Mouse (Mus musculus) neural tube, embryonic 12.5 days (tissue): ENCODE measurements at regions not wholly inside any gene's neighbourhood (a gene's known extent, or its start where the extent isn't known, plus 50 kb on each side); places are given as distances from the start of the nearest gene placed in this dataset.
A peak's percentile ranks its signal among the peaks of the same experiment; 100 is the strongest.

Experiments used
- ATAC-seq: fragments of 200-750 bp; cut with Nextera tagmentation; 2 replicates; pipeline ENCODE4 v1.8.0; 2017; ENCODE audit warnings: low read depth, mild to moderate bottlenecking, moderate TSS enrichment, moderate library complexity; ENCODE audit not compliant: low FRiP score
- H3K27ac ChIP-seq: fragments of 300-500 bp; sonication (generic); 2 replicates; pipeline ENCODE4 v1.5.1; 2016
- H3K27me3 ChIP-seq: fragments of 300-500 bp; sonication (generic); replicated peaks from 2 replicates; pipeline ENCODE4 v1.6.1; 2016; ENCODE audit warnings: mild to moderate bottlenecking
- H3K36me3 ChIP-seq: fragments of 300-500 bp; sonication (generic); 2 replicates; pipeline ENCODE4 v1.6.1; 2016; ENCODE audit warnings: mild to moderate bottlenecking
- H3K4me1 ChIP-seq: fragments of 300-500 bp; sonication (generic); 2 replicates; pipeline ENCODE4 v1.6.1; 2016
- H3K4me2 ChIP-seq: fragments of 300-500 bp; sonication (generic); replicated peaks from 2 replicates; pipeline ENCODE4 v1.6.1; 2016; ENCODE audit warnings: mild to moderate bottlenecking
- H3K4me3 ChIP-seq: fragments of 300-500 bp; sonication (generic); 2 replicates; pipeline ENCODE4 v1.5.1; 2016
- H3K9ac ChIP-seq: fragments of 300-500 bp; sonication (generic); 2 replicates; pipeline ENCODE4 v1.6.1; 2016; ENCODE audit warnings: mild to moderate bottlenecking
- H3K9me3 ChIP-seq: fragments of 300-500 bp; sonication (generic); 2 replicates; pipeline ENCODE4 v1.6.1; 2016; ENCODE audit warnings: mild to moderate bottlenecking
- WGBS: fragments of 180-500 bp; shearing (Covaris S2); methylation state at CpG from one replicate; pipeline ENCODE4 v1.1.7; 2016; 5-methylcytosine and 5-hydroxymethylcytosine counted together

- ATAC-seq = no peak
- H3K4me2 ChIP-seq = no peak overlapping the region
- H3K27me3 ChIP-seq = no peaks in the 10 kb centered on the region
- H3K36me3 ChIP-seq = no peaks in the 10 kb centered on the region
- no peaks in the 10 kb centered on the region for H3K9me3 ChIP-seq
- H3K9ac ChIP-seq = no peak overlapping the region
- no peak overlapping the region for H3K4me3 ChIP-seq
- 88% methylated on average over 7 of the region's 7 CpGs for WGBS
- no peaks in the 10 kb centered on the region for H3K4me1 ChIP-seq
- no peak overlapping the region for H3K27ac ChIP-seq
These were observed 229.5 kb upstream of the N6amt1 start for GRCm38 (mm10) chr16:87124519-87124918.

GRCm38 (mm10) chr16:87103599-87103998, 250.4 kb upstream of the N6amt1 start:
- ATAC-seq = no peak
- 76% methylated on average over 2 of the region's 2 CpGs for WGBS
- Histone ChIP-seq H3K36me3 (no peaks in the 10 kb centered on the region), H3K9ac (no peak overlapping the region), H3K27me3 (no peaks in the 10 kb centered on the region), H3K4me2 (no peak overlapping the region), H3K27ac (no peak overlapping the region), H3K4me3 (no peak overlapping the region), H3K4me1 (no peaks in the 10 kb centered on the region), H3K9me3 (no peaks in the 10 kb centered on the region)

DNA sequence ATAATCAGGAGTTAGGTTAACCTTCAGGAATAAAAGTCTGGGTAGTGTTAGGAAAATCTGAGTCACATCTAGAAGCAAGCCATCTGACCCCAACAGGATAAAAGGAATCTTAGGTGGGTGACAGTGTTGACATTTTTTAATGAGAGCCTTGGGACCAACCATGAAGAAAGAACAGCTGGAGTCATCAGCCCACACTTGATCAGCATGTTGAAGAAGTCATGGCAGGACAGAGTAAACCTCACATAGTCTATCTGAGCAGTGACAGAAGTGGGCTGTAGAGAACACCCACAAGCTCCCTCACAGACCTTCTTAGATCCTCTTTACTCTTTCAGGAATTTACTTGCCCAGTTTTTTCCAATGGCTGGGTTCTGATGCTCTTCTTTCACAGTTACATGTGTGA, 251.9 kb upstream of the N6amt1 start:
- no peak for ATAC-seq
- no peaks in the 10 kb centered on the region for H3K9me3 ChIP-seq
- H3K36me3 ChIP-seq = no peaks in the 10 kb centered on the region
- no peak overlapping the region for H3K9ac ChIP-seq
- H3K4me3 ChIP-seq = no peak overlapping the region
- H3K27me3 ChIP-seq = no peaks in the 10 kb centered on the region
- H3K4me1 ChIP-seq = no peaks in the 10 kb centered on the region
- H3K4me2 ChIP-seq = no peak overlapping the region
- no peak overlapping the region for H3K27ac ChIP-seq

DNA sequence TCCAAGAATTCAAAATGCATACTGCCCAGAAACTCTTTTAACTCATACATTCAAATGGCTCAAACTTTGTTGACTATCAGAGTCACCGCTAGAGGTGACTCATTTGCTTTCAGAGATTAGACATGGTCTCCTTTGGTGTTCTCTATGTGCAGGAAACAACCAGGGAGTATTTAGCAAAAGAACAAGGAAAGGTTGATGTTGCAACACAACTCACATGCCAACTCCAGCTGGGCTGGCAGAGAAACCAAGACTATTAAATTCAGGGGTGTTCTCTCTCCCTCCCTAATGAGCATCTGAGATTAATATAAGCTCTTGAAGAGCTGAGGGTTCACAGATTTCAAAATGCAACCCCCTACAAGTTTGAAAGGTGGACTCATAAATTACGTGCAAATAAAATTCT, 262.0 kb upstream of the N6amt1 start:
- Histone ChIP-seq H3K9me3 (no peaks in the 10 kb centered on the region), H3K4me2 (no peak overlapping the region), H3K27ac (no peak overlapping the region), H3K9ac (no peak overlapping the region), H3K4me3 (no peak overlapping the region), H3K27me3 (no peaks in the 10 kb centered on the region), H3K4me1 (no peaks in the 10 kb centered on the region), H3K36me3 (no peaks in the 10 kb centered on the region)
- no peak for ATAC-seq
- WGBS = 83% methylated on average over 2 of the region's 2 CpGs

DNA sequence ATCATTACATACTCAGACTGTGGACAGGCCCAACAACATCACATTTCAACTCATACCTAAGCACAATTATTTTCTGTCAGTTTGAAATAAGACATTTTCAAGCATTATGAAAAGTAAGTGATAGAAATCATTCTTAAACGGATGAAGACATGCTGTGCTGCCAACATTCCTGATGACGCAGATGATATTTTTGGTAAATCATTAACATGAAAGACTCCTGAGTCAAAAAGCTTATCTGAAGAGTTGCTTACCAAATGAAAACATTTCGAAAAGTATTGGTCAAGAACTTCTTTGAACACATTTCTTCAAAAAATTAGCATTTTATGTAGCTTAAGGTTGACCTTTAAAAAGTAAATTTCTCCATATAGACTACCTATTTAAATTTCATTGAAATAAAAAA, 264.7 kb upstream of the N6amt1 start:
- H3K27me3 ChIP-seq = no peaks in the 10 kb centered on the region
- no peaks in the 10 kb centered on the region for H3K4me1 ChIP-seq
- ATAC-seq = no peak
- no peak overlapping the region for H3K4me3 ChIP-seq
- H3K9ac ChIP-seq = no peak overlapping the region
- no peak overlapping the region for H3K4me2 ChIP-seq
- no peak overlapping the region for H3K27ac ChIP-seq
- H3K9me3 ChIP-seq = no peaks in the 10 kb centered on the region
- 85% methylated on average over 3 of the region's 3 CpGs for WGBS
- no peaks in the 10 kb centered on the region for H3K36me3 ChIP-seq

DNA sequence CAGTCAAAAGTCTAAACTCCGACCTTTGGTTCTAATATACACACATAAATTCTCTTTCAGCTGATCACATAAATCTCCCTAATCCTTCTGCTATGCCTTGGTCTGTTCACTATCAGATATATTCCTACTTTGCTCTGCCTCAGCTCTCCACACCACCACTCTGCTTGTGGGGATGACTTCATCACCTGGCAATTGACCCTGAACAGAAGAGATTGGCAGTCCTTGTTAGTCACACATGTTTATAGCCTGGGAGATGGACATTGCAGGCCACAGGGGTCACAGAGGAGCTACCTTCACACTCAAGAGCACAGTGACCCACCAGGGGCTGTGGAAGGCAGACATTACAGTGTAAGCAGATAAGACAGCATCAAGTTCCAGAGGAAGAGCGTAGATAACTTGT, 270.5 kb upstream of the N6amt1 start:
- H3K36me3 ChIP-seq = no peaks in the 10 kb centered on the region
- H3K4me2 ChIP-seq = no peak overlapping the region
- H3K4me3 ChIP-seq = no peak overlapping the region
- H3K4me1 ChIP-seq = no peaks in the 10 kb centered on the region
- no peak for ATAC-seq
- no peaks in the 10 kb centered on the region for H3K9me3 ChIP-seq
- no peak overlapping the region for H3K9ac ChIP-seq
- 76% methylated on average over 2 of the region's 2 CpGs for WGBS
- no peaks in the 10 kb centered on the region for H3K27me3 ChIP-seq
- no peak overlapping the region for H3K27ac ChIP-seq

GRCm38 (mm10) chr16:87077385-87077784, 276.6 kb upstream of the N6amt1 start:
- no peaks in the 10 kb centered on the region for H3K36me3 ChIP-seq
- WGBS = 76% methylated on average over 2 of the region's 2 CpGs
- no peak overlapping the region for H3K27ac ChIP-seq
- no peaks in the 10 kb centered on the region for H3K27me3 ChIP-seq
- H3K4me3 ChIP-seq = no peak overlapping the region
- no peak for ATAC-seq
- H3K9ac ChIP-seq = no peak overlapping the region
- no peaks in the 10 kb centered on the region for H3K9me3 ChIP-seq
- H3K4me2 ChIP-seq = no peak overlapping the region
- no peaks in the 10 kb centered on the region for H3K4me1 ChIP-seq

DNA sequence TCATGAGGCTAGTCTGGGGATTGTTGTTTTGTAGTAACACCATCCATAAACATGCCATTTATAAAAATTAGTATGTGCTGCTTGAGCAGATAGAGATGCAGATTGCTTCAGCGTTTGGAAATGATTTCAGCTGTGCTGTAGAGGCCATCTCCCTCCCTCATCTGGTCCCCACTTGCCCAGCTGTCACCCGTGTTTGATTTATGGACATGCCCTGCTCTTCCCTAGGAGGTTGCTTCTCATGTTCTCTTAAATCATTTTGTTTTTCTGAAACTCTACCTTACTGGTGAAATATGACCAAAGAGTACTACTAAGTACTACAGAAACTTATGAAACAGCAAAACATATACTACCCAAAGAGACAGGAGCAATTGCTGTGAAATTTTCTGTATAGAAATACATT, 284.7 kb upstream of the N6amt1 start:
- no peaks in the 10 kb centered on the region for H3K36me3 ChIP-seq
- no peaks in the 10 kb centered on the region for H3K4me1 ChIP-seq
- H3K27me3 ChIP-seq = no peaks in the 10 kb centered on the region
- H3K4me2 ChIP-seq = no peak overlapping the region
- H3K9me3 ChIP-seq = no peaks in the 10 kb centered on the region
- WGBS = 70% methylated on average over 2 of the region's 2 CpGs
- H3K4me3 ChIP-seq = no peak overlapping the region
- H3K27ac ChIP-seq = no peak overlapping the region
- ATAC-seq = no peak
- no peak overlapping the region for H3K9ac ChIP-seq

- no peak overlapping the region for H3K27ac ChIP-seq
- no peak overlapping the region for H3K4me3 ChIP-seq
- H3K4me2 ChIP-seq = no peak overlapping the region
- H3K9ac ChIP-seq = no peak overlapping the region
- WGBS = 88% methylated on average over 1 of the region's 1 CpGs
- no peaks in the 10 kb centered on the region for H3K9me3 ChIP-seq
- H3K36me3 ChIP-seq = no peaks in the 10 kb centered on the region
- no peaks in the 10 kb centered on the region for H3K27me3 ChIP-seq
- no peak for ATAC-seq
- H3K4me1 ChIP-seq = no peaks in the 10 kb centered on the region
These were observed 286.0 kb upstream of the N6amt1 start for GRCm38 (mm10) chr16:87067981-87068380.

- H3K27ac ChIP-seq = no peak overlapping the region
- ATAC-seq = no peak
- H3K9me3 ChIP-seq = no peaks in the 10 kb centered on the region
- no peaks in the 10 kb centered on the region for H3K27me3 ChIP-seq
- H3K4me1 ChIP-seq = no peaks in the 10 kb centered on the region
- H3K36me3 ChIP-seq = no peaks in the 10 kb centered on the region
- H3K4me2 ChIP-seq = no peak overlapping the region
- H3K4me3 ChIP-seq = no peak overlapping the region
- no peak overlapping the region for H3K9ac ChIP-seq
- WGBS = 82% methylated on average over 5 of the region's 5 CpGs
These were observed 286.5 kb upstream of the N6amt1 start for GRCm38 (mm10) chr16:87067523-87067922.

DNA sequence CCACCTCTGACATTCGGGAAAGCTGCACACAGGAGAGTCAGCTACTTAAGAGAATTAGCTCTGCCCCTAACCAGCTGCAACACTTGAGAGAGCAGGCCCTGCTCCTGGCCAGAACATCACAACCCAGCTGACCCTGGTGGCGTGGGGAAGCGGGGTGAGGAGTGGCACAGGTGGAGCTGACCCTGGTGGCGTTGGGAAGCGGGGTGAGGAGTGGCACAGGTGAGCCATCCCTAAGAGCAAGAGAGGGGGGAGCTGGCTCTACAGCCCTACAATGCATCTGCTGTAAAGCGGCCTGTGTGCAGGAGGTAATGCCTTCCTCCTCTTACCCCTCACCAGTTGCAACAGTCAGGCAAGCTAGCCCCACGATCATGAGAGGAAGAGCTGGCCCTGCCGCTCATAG, 293.5 kb upstream of the N6amt1 start:
- WGBS = 90% methylated on average over 8 of the region's 8 CpGs
- Histone ChIP-seq H3K4me2 (no peak overlapping the region), H3K9ac (no peak overlapping the region), H3K36me3 (no peaks in the 10 kb centered on the region), H3K4me1 (no peaks in the 10 kb centered on the region), H3K27me3 (no peaks in the 10 kb centered on the region), H3K4me3 (no peak overlapping the region), H3K27ac (no peak overlapping the region), H3K9me3 (no peaks in the 10 kb centered on the region)
- peak; percentile 21; the same call in 1 of the 2 replicates for ATAC-seq

DNA sequence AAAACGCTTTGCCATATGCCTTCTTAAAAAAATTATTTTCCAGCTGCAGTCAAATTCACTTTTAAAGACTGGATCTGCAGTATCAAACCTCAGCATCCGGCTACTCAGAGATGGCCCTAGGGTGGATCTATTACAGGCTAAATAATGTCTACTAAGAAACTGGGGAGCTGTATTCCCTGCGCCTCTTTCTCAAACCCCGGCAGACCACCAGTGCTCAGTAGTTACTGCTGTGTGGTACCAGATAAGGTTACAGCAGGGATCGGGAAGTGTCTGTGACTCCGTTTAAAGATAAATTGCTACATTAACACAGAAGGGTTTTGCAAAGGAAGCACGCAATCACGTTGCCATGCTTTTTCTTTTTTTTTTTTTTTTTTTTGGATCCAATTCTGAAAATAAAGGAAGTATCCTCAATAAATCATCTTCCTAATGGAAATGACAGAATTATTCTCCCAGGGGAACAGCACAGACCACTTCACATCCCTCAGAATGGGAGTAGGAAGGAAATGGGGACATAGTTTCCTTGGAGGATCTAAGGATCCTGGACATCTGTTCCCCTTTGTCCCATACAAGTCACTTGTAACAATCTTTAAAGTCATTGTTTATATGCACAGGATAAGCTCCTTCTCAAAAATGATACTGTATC, 304.1 kb upstream of the N6amt1 start:
- no peak for ATAC-seq
- H3K9me3 ChIP-seq = no peaks in the 10 kb centered on the region
- H3K4me2 ChIP-seq = no peak overlapping the region
- WGBS = 74% methylated on average over 8 of the region's 8 CpGs
- no peaks in the 10 kb centered on the region for H3K27me3 ChIP-seq
- no peak overlapping the region for H3K4me3 ChIP-seq
- no peak overlapping the region for H3K27ac ChIP-seq
- no peak overlapping the region for H3K9ac ChIP-seq
- H3K36me3 ChIP-seq = no peaks in the 10 kb centered on the region
- H3K4me1 ChIP-seq = no peaks in the 10 kb centered on the region

DNA sequence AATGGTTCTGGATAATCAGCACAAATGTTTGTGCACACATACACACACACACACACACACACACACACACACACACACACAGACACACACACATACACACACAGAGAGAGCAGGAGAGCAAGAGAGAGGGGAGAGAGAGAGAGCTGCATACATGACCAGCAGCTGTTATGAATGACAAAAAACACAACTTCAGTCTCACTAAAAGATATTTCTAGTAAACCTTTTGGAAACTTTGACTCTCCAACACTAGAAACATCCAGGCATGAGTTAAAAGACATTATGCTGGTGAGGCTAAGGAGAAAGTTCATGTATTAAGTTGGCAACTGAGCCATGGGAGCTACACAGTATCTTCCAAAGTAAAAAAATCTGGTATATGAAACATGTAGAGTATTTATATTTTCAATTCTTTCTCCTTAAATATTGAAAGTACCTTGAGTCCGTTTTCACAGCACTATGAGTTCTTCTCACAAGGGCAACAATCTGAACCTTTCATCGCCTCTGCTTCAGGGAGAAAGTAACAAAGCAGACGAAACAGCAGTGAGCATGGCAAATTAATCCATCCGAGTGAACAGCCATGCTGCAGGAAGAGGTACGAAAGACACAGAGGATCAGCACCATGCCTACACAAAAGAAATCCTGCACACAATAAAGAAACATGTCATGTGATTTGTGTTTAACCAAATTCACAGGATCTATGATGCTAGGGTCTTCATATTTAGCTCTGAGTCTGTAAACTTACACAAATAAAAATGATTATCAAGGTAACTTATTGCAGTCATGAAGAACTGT, 309.0 kb upstream of the N6amt1 start:
- Histone ChIP-seq H3K4me2 (no peak overlapping the region), H3K9ac (no peak overlapping the region), H3K9me3 (no peaks in the 10 kb centered on the region), H3K4me1 (no peaks in the 10 kb centered on the region), H3K36me3 (no peaks in the 10 kb centered on the region), H3K4me3 (no peak overlapping the region), H3K27me3 (no peaks in the 10 kb centered on the region), H3K27ac (no peak overlapping the region)
- WGBS = 50% methylated on average over 5 of the region's 5 CpGs
- ATAC-seq = no peak
